Mouse (Mus musculus): ENCODE data around the gene Fzd7. TPM values are rescaled to one million over a fixed set of nuclear protein-coding genes. Genes with fewer than 3 reads are reported as not detected.

The Fzd7 gene
- polyA plus RNA-seq, 1 experiment: 9.5 TPM

GRCm38 (mm10) chr1:59472368-59473180 is 9.7 kb upstream of the Fzd7 start:
- DNase-seq (ENCODE audit: low read depth): no peak

DNA sequence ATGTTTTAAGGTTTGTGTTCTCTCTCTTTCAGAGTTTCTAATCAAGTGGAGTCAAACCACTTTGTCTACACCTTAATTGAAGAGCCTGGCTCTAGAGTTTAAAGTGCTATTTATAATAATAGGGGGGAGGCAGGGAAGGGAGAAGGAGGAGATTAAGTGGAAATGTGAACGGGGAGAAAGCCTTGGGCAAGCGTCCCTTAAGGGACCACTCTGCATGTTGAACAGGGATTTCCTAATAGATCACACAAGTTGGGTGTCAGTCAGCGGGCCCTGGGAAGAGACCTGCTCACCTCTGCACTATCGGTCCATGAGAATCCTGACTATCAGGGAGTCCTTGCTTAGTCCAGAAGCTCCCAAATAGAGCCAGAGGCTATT is 9.1 kb upstream of the Fzd7 start:
- DNase-seq (ENCODE audit: low read depth): no peak

- no peak for DNase-seq (ENCODE audit: low read depth)
Measured at GRCm38 (mm10) chr1:59475618-59476017, 6.6 kb upstream of the Fzd7 start.

- DNase-seq (ENCODE audit: low read depth): no peak
Measured at GRCm38 (mm10) chr1:59478911-59479310, 3.3 kb upstream of the Fzd7 start.

DNA sequence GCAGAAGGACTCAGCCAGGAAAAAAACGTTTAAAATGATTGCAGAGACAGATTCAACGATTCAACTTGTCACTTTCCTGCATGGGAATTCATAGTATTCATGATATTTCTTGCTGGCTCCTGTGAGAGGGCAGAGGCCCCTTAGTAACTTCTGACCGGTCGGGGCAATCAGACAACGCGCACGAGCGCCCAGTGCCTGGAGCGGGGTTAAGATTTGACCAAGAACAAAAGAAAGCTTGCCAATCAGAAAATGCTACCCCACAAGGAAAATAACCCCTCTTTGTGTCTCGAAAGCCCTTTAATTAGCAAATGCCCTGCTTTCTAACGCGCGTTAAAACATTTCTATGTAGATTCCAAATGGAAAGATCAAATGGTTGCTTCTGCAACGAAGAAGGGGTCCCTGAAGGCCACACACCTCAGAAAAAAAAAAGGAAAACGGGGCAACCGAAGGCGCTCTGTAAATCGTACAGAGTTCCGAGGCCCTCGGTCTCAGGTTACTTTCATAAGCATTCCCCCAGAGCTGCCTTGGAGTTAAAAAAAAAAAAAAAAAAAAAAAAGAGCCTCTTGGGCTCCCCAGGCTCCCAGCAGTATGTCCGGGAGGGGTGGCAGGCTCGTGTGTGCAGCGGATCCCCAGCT is 1.3 kb upstream of the Fzd7 start:
- no peak for DNase-seq (ENCODE audit: low read depth)

DNA sequence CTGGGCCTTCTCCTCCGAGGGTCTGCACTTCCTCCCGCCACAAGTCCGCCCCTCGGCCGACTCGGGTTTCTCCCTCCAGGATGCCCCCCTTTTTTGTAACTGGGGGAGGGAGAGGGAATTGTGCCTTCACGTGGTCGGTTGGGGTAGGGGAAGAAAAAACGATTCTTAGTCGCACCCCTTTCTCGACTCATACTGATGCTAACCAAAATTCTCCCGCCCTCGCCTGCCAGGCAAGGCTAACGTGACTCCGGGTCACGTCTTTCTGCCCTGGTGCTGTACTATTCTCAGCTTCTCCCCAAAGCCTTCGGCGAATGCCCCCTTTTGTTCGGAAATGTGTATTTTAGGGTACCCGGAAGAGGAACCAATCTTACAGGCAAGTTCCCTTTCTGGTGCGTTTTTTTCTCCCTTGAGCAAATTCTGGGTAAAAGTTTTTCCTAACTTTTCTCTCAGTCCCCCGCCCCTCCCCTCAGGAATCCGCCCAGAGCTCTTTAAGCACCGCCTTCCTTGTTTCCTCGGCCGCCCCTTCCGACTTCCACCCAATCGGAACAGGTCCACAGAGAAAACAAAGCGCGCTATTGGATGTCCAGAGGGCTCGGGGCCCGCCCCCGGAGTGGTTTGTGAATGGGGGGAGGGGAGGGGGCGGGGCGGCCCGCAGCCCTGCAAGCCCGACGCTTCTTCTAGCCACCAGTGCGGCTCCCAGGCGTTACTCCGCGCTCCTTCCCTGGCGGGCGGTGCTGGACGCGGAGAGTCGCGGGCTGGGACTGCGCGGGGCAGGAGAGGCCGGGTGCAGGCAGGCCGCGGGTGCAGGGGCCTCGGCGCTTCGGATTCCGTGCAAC is 550 bp upstream of the Fzd7 start:
- no peak for DNase-seq (ENCODE audit: low read depth)

DNA sequence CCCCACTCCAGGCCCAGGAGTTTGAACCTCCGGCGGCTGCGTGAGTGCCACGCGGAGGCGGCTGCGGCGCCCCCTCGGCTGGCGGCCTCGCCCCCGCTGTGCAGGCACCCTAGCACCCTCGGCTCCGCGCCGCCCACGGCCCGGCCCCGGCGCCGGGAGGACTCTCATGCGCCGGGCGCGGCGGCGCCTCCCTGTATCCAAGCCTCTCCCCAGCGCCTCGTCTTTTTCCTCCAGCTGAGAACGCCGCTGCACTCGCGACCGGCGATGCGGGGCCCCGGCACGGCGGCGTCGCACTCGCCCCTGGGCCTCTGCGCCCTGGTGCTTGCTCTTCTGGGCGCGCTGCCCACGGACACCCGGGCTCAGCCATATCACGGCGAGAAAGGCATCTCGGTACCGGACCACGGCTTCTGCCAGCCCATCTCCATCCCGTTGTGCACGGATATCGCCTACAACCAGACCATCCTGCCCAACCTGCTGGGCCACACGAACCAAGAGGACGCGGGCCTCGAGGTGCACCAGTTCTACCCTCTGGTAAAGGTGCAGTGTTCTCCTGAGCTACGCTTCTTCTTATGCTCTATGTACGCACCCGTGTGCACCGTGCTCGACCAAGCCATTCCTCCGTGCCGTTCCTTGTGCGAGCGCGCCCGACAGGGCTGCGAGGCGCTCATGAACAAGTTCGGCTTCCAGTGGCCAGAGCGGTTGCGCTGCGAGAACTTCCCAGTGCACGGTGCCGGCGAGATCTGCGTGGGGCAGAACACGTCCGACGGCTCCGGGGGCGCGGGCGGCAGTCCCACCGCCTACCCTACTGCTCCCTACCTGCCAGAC is 684 bp downstream of the Fzd7 start:
- no peak for DNase-seq (ENCODE audit: low read depth)

- DNase-seq (ENCODE audit: low read depth): no peak
Measured at GRCm38 (mm10) chr1:59483521-59484245, 1.5 kb downstream of the Fzd7 start.

DNA sequence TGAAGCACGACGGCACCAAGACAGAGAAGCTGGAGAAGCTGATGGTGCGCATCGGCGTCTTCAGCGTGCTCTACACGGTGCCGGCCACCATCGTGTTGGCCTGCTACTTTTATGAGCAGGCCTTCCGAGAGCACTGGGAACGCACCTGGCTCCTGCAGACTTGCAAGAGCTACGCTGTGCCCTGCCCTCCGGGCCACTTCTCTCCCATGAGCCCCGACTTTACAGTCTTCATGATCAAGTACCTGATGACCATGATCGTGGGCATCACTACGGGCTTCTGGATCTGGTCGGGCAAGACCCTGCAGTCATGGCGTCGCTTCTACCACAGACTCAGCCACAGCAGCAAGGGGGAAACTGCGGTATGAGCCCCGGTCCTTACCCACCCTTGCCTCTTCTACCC is 2.1 kb downstream of the Fzd7 start:
- DNase-seq (ENCODE audit: low read depth): no peak

DNA sequence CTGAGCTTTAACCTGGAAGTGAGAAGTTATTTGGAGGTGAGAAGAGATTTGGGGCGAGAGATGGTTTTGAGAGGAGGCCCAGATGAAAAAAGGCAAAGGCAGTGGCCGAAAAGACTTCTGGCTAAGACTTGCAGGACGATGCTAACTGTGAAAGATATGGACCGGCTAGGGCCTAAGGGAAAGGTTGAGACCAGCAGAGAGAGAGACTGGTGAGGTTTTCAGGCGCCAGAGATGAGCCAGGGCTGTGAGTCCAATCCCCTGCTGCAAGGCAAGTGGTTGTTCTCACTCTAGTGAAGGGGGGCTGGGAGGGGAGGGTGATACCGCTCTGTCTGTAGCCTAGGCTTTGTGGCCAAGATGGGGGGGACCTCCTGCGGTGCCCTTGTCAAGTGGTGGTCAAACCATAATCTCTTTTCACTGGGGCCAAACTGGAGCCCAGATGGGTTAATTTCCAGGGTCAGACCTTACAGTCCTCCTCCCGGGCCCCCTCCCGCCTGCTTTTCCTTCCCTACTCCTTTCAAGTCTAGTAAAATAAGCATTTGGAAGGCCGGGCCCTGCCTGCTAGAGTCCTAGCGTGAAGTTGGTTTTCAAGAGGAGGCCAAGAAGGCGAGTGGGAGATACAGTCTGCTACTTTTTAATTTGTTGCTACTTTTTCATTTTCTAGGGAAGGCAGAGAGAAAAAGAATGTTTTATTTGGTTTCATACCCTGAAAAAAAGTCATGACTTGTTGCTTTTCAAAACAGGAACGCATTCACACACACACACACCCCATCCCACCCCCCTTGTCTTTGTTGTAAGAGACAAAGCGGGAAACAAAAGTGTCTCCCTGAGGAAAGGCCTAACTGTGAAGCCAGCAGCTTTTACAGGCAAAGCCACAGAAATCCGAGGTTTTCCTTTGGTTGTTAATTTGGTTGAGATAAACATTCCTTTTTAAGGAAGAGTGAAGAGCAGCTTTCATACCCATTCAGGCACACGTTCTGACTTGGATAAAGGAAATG is 2.9 kb downstream of the Fzd7 start:
- DNase-seq (ENCODE audit: low read depth): no peak

- DNase-seq (ENCODE audit: low read depth): no peak
Measured at GRCm38 (mm10) chr1:59485803-59486202, 3.6 kb downstream of the Fzd7 start.

GRCm38 (mm10) chr1:59487651-59488051 is 5.4 kb downstream of the Fzd7 start:
- DNase-seq (ENCODE audit: low read depth): no peak

DNA sequence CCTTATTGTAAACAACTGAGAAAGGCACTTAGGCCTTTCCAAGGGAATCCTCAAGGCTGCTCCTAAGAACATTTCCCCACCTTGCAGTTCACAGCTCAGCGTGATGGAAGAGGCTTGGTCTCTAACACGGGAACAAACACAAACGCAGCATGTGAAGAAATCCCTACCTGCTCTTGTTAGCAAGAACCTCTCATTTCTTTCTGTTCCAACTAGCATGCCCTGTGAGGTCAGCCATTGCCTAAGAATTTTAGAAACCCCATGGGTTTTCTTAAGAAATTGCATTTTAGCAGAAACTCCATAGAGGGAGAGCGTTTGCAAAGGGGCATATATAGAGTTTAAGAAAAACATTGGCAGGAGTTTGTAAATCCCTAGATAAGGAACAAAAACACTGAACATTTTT is 6.3 kb downstream of the Fzd7 start:
- no peak for DNase-seq (ENCODE audit: low read depth)

- no peak for DNase-seq (ENCODE audit: low read depth)
Measured at GRCm38 (mm10) chr1:59488991-59489390, 6.8 kb downstream of the Fzd7 start.

- DNase-seq (ENCODE audit: low read depth): no peak
Measured at GRCm38 (mm10) chr1:59491517-59491916, 9.3 kb downstream of the Fzd7 start.

GRCm38 (mm10) chr1:59492432-59492831 is 10.2 kb downstream of the Fzd7 start:
- no peak for DNase-seq (ENCODE audit: low read depth)

DNA sequence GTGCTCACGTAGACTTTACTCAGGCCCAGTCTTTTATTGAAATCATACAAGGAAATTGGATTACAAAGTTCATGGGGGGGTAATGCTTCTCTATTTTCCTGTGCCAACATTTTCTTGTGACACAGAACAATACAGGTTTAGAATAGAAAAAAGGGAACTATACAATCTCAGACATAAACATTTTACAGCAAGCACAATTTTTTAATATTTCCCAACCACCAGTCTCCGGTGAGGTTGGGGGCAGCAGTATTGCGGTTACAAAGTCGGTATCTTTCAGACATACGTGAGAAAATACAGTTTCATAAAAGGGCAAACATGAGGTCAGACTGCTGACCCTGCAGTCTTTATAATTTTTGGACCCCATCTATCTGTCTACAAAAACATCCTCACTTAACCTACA is 13.7 kb downstream of the Fzd7 start:
- no peak for DNase-seq (ENCODE audit: low read depth)

- no peak for DNase-seq (ENCODE audit: low read depth)
Measured at GRCm38 (mm10) chr1:59497741-59498613, 15.8 kb downstream of the Fzd7 start.

DNA sequence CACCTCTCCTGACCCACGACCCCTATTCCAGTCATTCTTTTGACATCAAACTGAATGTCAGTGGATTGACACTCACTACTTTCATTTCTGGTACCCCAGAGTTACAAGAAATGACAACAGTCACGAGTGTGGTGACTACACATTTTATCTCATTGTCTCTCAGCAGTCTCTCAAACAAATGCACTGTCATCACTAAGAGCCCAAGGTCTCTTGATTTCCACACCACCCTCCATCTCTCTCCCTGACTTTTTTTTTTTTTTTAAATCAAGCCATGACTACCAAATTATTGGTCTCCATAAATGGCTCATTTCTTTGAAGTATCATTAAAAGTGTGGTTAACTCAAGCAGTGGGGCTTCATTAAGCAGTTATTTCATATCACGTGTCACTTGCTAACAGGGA is 17.1 kb downstream of the Fzd7 start:
- no peak for DNase-seq (ENCODE audit: low read depth)

Data from gonadal fat pad, adult 2 months (tissue).